Mouse (Mus musculus) hindbrain, embryonic 14.5 days (tissue): ENCODE measurements around the gene Frrs1l. TPM values are rescaled to one million over a fixed set of nuclear protein-coding genes. Genes with fewer than 3 reads are reported as not detected.

Experiments
- ATAC-seq: fragments of 200-750 bp; cut with Nextera tagmentation; 2 replicates; pipeline ENCODE4 v1.8.0; 2017; ENCODE audit warnings: moderate number of reproducible peaks, mild to moderate bottlenecking, moderate TSS enrichment, moderate library complexity; ENCODE audit not compliant: low FRiP score
- DNase-seq: peaks from one replicate; pipeline ENCODE4 v3.0.0-alpha.2; 2015; ENCODE audit warnings: low spot score
- H3K27ac ChIP-seq: fragments of 300-500 bp; sonication (generic); 2 replicates; pipeline ENCODE4 v1.5.1; 2014; ENCODE audit warnings: mild to moderate bottlenecking, moderate library complexity
- H3K27me3 ChIP-seq: fragments of 300-500 bp; sonication (generic); 2 replicates; pipeline ENCODE4 v1.6.1; 2014; ENCODE audit warnings: mild to moderate bottlenecking, low read length, mixed read lengths; ENCODE audit not compliant: control insufficient read depth, insufficient read depth
- H3K36me3 ChIP-seq: fragments of 300-500 bp; sonication (generic); replicated peaks from 2 replicates; pipeline ENCODE4 v1.6.1; 2014; ENCODE audit not compliant: control insufficient read depth, insufficient read depth
- H3K4me1 ChIP-seq: fragments of 300-500 bp; sonication (generic); replicated peaks from 2 replicates; pipeline ENCODE4 v1.6.1; 2014; ENCODE audit warnings: antibody characterized with exemption, low read length, mixed read lengths; ENCODE audit not compliant: control insufficient read depth, insufficient read depth
- H3K4me2 ChIP-seq: fragments of 300-500 bp; sonication (generic); replicated peaks from 2 replicates; pipeline ENCODE4 v1.6.1; 2014; ENCODE audit warnings: mild to moderate bottlenecking, moderate library complexity
- H3K4me3 ChIP-seq: fragments of 300-500 bp; sonication (generic); replicated peaks from 2 replicates; pipeline ENCODE4 v1.5.1; 2014; ENCODE audit warnings: mild to moderate bottlenecking, low read length
- H3K9ac ChIP-seq: fragments of 300-500 bp; sonication (generic); 2 replicates; pipeline ENCODE4 v1.6.1; 2014
- H3K9me3 ChIP-seq: fragments of 300-500 bp; sonication (generic); 2 replicates; pipeline ENCODE4 v1.6.1; 2016; ENCODE audit warnings: low read length; ENCODE audit not compliant: control insufficient read depth
- WGBS: fragments of 180-500 bp; shearing (Covaris S2); extraction: QIAGEN DNeasy Blood & Tissue Kit; methylation state at CpG from one replicate; pipeline ENCODE4 v1.1.7; 2014; 5-methylcytosine and 5-hydroxymethylcytosine counted together
- polyA plus RNA-seq: library from polyadenylated mRNA; unstranded; fragments of >200 nt; fragmentation: Nextera tagmentation; extraction: Ambion mirVana; gene quantifications from 2 replicates; pipeline ENCODE4 v1.2.1, GENCODE M21; 2014

The Frrs1l gene
- polyA plus RNA-seq, 1 experiment from 2014 or later = 34.2 TPM

- H3K4me1 ChIP-seq = no peaks in the 10 kb centered on the region
- no peak overlapping the region for H3K4me3 ChIP-seq
- H3K9ac ChIP-seq = no peak overlapping the region
- no peak overlapping the region for H3K27ac ChIP-seq
- no peaks in the 10 kb centered on the region for H3K9me3 ChIP-seq
- no peaks in the 10 kb centered on the region for H3K36me3 ChIP-seq
- DNase-seq (no peak), ATAC-seq (no peak)
- no peak overlapping the region for H3K4me2 ChIP-seq
- 85% methylated on average over 3 of the region's 3 CpGs for WGBS
- H3K27me3 ChIP-seq = no peaks in the 10 kb centered on the region
Measured at GRCm38 (mm10) chr4:56951701-56952100, 38.5 kb downstream of the Frrs1l start.

GRCm38 (mm10) chr4:56949494-56949893 is 40.7 kb downstream of the Frrs1l start:
- 73% methylated on average over 6 of the region's 6 CpGs for WGBS
- Histone ChIP-seq H3K9me3 (no peaks in the 10 kb centered on the region), H3K27me3 (no peaks in the 10 kb centered on the region), H3K4me3 (no peak overlapping the region), H3K9ac (no peak overlapping the region), H3K27ac (no peak overlapping the region), H3K4me1 (peaks cover 16% of the 10 kb centered on the region), H3K4me2 (no peak overlapping the region), H3K36me3 (no peaks in the 10 kb centered on the region)
- no peak for DNase-seq
- no peak for ATAC-seq

GRCm38 (mm10) chr4:56946641-56947640 is 43.2 kb downstream of the Frrs1l start, which contains the start of gene Tmem245:
Tmem245 (minus strand) TSS chr4:56947437.
- H3K27me3 ChIP-seq = no peaks in the 10 kb centered on the region
- peaks cover 16% of the 10 kb centered on the region for H3K4me1 ChIP-seq
- no peaks in the 10 kb centered on the region for H3K9me3 ChIP-seq
- H3K36me3 ChIP-seq = no peaks in the 10 kb centered on the region
- H3K9ac ChIP-seq = peak within 1 kb of the TSS; percentile 68
- WGBS = under 1% methylated on average over 106 of the region's 107 CpGs
- H3K4me3 ChIP-seq = peak within 1 kb of the TSS; percentile 58
- peak; percentile 94 for DNase-seq
- peak within 1 kb of the TSS; percentile 92 for H3K4me2 ChIP-seq
- ATAC-seq = peak; percentile 96
- peak within 1 kb of the TSS; percentile 85 for H3K27ac ChIP-seq

DNA sequence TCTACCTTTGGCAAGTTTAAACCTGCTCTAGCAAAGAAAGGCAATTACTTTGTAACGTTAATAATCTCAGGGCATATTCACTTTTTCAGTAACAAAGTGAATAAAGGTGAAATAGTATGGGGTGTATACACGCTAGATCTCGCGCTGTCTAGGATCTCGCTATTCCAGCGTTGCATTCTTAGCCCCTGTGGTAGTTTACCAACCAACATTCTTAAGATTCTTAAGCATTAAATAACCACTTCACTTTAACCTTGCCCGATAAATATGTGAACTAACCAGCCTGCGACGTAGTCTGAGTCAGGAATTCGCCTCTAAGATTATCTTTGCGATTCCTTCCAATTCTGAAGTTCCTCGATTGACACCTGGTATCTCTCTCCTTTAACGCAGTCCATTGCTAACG is 44.0 kb downstream of the Frrs1l start:
- H3K4me1 ChIP-seq = peaks cover 16% of the 10 kb centered on the region
- H3K27ac ChIP-seq = no peak overlapping the region
- no peaks in the 10 kb centered on the region for H3K36me3 ChIP-seq
- peak overlapping the region; percentile 58 for H3K4me3 ChIP-seq
- DNase-seq (peak; percentile 26), ATAC-seq (no peak)
- H3K27me3 ChIP-seq = no peaks in the 10 kb centered on the region
- H3K4me2 ChIP-seq = peak overlapping the region; percentile 92
- H3K9me3 ChIP-seq = no peaks in the 10 kb centered on the region
- peak overlapping the region; percentile 68 for H3K9ac ChIP-seq
- WGBS = under 1% methylated on average over 14 of the region's 14 CpGs

GRCm38 (mm10) chr4:56944286-56944685 is 45.9 kb downstream of the Frrs1l start:
- DNase-seq (no peak), ATAC-seq (no peak)
- Histone ChIP-seq H3K27me3 (no peaks in the 10 kb centered on the region), H3K4me1 (peaks cover 16% of the 10 kb centered on the region), H3K4me2 (no peak overlapping the region), H3K9ac (no peak overlapping the region), H3K4me3 (no peak overlapping the region), H3K27ac (no peak overlapping the region), H3K36me3 (no peaks in the 10 kb centered on the region), H3K9me3 (no peaks in the 10 kb centered on the region)
- 69% methylated on average over 4 of the region's 4 CpGs for WGBS

DNA sequence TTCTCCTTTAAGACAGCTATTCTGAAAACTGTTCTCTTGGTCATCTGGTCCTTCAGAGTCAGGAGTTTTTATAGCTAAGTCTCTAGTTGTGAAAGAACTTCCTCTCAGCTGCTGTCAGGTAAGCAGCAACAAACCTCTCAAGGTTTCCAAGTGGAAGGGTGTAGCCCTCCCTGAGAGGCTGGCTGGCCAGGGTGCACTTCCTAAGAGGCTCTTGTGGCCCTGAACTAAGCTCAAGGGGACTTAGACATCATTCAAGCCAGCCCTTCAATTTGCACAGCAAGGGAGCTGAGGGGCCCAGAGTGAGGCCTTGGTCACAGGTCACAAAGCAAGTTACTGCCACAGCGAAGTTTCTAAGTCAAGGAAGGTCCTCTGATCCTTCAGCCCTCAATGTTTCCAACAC is 46.9 kb downstream of the Frrs1l start:
- Histone ChIP-seq H3K4me2 (no peak overlapping the region), H3K9me3 (no peaks in the 10 kb centered on the region), H3K4me1 (peaks cover 16% of the 10 kb centered on the region), H3K9ac (no peak overlapping the region), H3K4me3 (no peak overlapping the region), H3K27me3 (no peaks in the 10 kb centered on the region), H3K36me3 (no peaks in the 10 kb centered on the region), H3K27ac (no peak overlapping the region)
- ATAC-seq (no peak), DNase-seq (no peak)
- WGBS = 35% methylated on average over 1 of the region's 1 CpGs

DNA sequence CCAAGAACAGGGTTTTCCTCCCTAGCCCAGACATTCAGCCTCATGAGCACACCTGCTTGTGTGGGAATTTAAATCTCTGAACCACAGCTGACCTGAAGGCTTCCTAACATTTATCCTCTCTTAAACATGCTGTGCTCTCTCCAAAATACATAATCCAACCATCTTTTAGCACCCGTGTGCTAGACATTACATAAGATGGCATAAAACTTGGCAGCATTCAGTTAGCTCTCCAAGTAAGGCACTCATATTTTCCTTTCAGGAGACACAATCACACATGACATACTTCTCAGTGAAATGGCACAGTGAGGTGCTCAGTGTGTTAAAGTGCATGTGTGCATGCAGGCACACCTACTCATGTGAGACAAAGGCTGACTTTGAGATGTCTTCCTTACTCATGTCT is 47.6 kb downstream of the Frrs1l start:
- peaks cover 16% of the 10 kb centered on the region for H3K4me1 ChIP-seq
- no peak overlapping the region for H3K4me2 ChIP-seq
- H3K9ac ChIP-seq = no peak overlapping the region
- no peak for ATAC-seq
- 90% methylated on average over 1 of the region's 1 CpGs for WGBS
- H3K36me3 ChIP-seq = no peaks in the 10 kb centered on the region
- H3K27me3 ChIP-seq = no peaks in the 10 kb centered on the region
- no peak for DNase-seq
- no peak overlapping the region for H3K27ac ChIP-seq
- H3K4me3 ChIP-seq = no peak overlapping the region
- no peaks in the 10 kb centered on the region for H3K9me3 ChIP-seq

- no peak overlapping the region for H3K9ac ChIP-seq
- WGBS = 34% methylated on average over 4 of the region's 4 CpGs
- no peaks in the 10 kb centered on the region for H3K9me3 ChIP-seq
- H3K4me3 ChIP-seq = no peak overlapping the region
- DNase-seq = no peak
- H3K4me2 ChIP-seq = no peak overlapping the region
- H3K27ac ChIP-seq = no peak overlapping the region
- H3K36me3 ChIP-seq = no peaks in the 10 kb centered on the region
- H3K27me3 ChIP-seq = no peaks in the 10 kb centered on the region
- H3K4me1 ChIP-seq = peaks cover 15% of the 10 kb centered on the region
- ATAC-seq = no peak
Measured at GRCm38 (mm10) chr4:56941481-56941880, 48.7 kb downstream of the Frrs1l start.

- no peak for DNase-seq
- WGBS = 70% methylated on average over 6 of the region's 6 CpGs
Measured at GRCm38 (mm10) chr4:56937136-56937535, 53.1 kb downstream of the Frrs1l start.

More at GRCm38 (mm10) chr4:56937136-56937535, 53.1 kb downstream of the Frrs1l start:
- H3K4me2 ChIP-seq = no peak overlapping the region
- no peaks in the 10 kb centered on the region for H3K9me3 ChIP-seq
- H3K9ac ChIP-seq = no peak overlapping the region
- peaks cover 19% of the 10 kb centered on the region for H3K36me3 ChIP-seq
- H3K4me1 ChIP-seq = no peaks in the 10 kb centered on the region
- H3K27ac ChIP-seq = no peak overlapping the region
- no peak for ATAC-seq
- H3K4me3 ChIP-seq = no peak overlapping the region
- H3K27me3 ChIP-seq = no peaks in the 10 kb centered on the region
